Mouse (Mus musculus): Measurements from ENCODE around the gene Zfp773. TPM values are rescaled to one million over a fixed set of nuclear protein-coding genes. Genes with fewer than 3 reads are reported as not detected.

Gene Zfp773
- polyA plus RNA-seq (2012; ENCODE audit: low replicate concordance), result 0.16 and 0.22 TPM in 2 replicates

DNA sequence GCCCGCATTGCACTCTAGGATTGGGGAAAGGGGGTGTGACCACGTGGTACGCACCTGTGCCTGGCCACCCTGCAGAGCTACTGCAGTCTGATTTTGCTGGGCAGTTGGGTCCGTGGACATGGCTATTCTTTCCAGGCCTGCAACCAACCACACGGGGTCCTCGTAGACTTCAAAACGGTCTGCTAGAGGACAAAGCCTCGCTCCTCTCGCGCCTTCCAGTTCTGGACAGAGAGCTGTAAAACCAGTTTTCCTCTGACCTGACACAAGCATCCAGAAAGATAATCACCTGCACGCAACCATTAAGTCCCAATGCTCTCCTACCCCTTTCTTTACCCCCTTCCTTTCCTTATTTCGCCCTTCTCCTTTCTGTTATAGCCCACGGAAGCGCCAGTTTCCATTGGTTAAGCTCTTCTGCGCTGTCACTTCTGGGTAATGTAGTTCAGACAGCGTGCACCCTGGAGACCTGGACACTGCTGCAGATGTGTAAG lies at the start of gene Zfp773:
Gene Zfp773, minus strand, starts transcription at position 377 of the 488 bp plus-strand sequence.

DNA sequence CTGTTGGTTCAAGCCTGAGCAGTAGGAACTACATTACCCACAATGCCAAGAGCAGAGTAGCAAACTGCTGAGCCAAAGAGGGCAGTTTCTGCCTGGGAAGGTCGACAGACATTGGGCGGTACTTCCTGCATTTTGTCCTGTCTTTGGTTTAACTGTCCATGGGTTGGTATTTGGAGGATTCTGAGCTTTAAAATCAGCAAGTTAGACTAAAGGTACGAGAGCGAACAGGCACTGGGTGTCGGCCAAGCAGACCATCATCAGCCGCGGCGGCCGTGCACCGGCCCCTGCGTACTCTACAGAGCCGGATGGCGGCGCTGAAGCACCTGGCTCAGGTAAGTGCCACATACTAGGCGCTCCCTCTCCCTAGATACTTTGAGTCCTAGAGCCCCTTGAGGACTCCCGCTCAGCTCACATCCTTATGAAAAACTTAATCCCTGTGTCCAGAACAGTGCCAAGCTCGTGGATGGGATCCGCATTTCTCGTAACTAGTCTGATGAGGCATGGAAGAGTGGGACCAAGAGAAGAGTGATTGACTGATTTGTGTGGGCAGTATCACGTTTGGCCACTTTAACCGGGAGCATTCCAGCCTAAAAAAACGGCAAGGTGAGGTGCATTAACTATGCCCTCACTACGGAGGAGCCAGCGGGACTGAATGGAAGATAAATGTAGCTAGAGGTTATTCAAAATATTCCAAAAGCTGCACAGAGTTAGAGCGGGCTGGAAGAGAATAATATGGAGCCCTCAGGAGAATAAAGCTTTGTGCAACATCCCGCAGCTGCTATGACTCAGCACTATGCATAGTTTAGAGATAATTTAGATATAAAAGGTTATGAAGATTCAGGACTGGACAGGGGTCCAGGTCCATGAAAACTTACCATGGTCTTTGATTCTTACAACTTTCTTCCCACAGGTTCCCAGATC lies 34.9 kb upstream of the Zfp773 start, which contains the start of gene Zfp418:
Gene Zfp418, plus strand, starts transcription at position 104 of the 921 bp plus-strand sequence.

DNA sequence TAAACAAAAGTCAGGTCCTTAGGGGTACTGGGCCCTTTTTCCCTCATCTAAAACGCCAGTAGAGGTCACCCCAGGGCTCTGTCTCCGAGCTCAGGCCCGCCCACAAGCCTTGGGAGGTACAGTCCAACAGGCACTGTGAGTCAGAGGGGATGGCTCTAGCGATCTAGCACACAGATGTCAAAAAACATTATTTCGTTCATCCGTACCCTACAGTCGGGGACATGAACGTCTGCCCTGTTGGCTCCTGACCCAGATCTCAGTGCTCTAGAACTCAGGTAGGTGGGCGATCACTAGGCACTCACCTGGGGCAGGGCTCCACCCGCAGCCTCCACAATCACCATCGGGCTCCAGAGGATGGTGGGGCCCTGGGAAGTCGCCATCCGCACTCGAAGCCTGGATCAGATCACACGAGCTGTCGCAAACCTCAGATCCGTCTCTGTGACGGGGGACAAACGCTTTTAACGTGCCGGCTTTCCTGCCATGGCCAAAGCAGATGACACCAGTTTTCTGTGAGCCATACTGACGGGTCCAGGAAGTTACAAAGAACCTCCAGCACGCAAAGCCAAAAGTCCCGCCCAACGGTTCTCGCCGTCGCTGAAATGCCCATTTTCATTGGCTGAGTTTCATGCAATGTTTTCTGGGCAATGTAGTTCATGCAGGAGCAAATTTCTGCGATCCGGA lies 15.5 kb downstream of the Zfp773 start, which contains the start of gene Zfp954:
Gene Zfp954, minus strand, starts transcription at position 568 of the 681 bp plus-strand sequence.

Other genes starting within 250 kb of the Zfp773 start
- gene Aurkc, start 141.5 kb downstream of the Zfp773 start, polyA plus RNA-seq (2012; ENCODE audit: low replicate concordance), result not detected in 2 replicates
- 3.6 and 4.2 TPM in 2 replicates for gene Zfp954, start 15.3 kb downstream of the Zfp773 start, polyA plus RNA-seq (2012; ENCODE audit: low replicate concordance)
- gene Zfp418, start 34.6 kb upstream of the Zfp773 start, polyA plus RNA-seq (2012; ENCODE audit: low replicate concordance), result 0.66 and 0.74 TPM in 2 replicates
- 0.11 and 0.31 TPM in 2 replicates for gene Zfp772, start 73.2 kb upstream of the Zfp773 start, polyA plus RNA-seq (2012; ENCODE audit: low replicate concordance)
- gene Vmn2r29, start 110.6 kb upstream of the Zfp773 start, polyA plus RNA-seq (2012; ENCODE audit: low replicate concordance), result not detected in 2 replicates
- gene Gm45844, start 141.5 kb upstream of the Zfp773 start, polyA plus RNA-seq (2012; ENCODE audit: low replicate concordance), result not detected in 2 replicates
- 10.6 and 13.0 TPM in 2 replicates for gene Clcn4, start 164.1 kb upstream of the Zfp773 start, polyA plus RNA-seq (2012; ENCODE audit: low replicate concordance)
- 0.03 TPM in 1 of 2 replicates, not detected in the other for gene Vmn2r30, start 200.9 kb upstream of the Zfp773 start, polyA plus RNA-seq (2012; ENCODE audit: low replicate concordance)
- gene Gm45783, start 237.8 kb upstream of the Zfp773 start, polyA plus RNA-seq (2012; ENCODE audit: low replicate concordance), result not detected in 2 replicates